Mouse (Mus musculus) embryonic facial prominence, embryonic 10.5 days (tissue): ENCODE measurements at regions not wholly inside any gene's neighbourhood (a gene's known extent, or its start where the extent isn't known, plus 50 kb on each side); places are given as distances from the start of the nearest gene placed in this dataset.

Experiments used
- DNase-seq: peaks from one replicate; pipeline ENCODE4 v3.0.0-alpha.2; 2017; ENCODE audit warnings: low spot score
- H3K27ac ChIP-seq: fragments of 300-500 bp; sonication (generic); replicated peaks from 2 replicates; pipeline ENCODE4 v1.5.1; 2016; ENCODE audit warnings: mild to moderate bottlenecking
- H3K27me3 ChIP-seq: fragments of 300-500 bp; sonication (generic); replicated peaks from 2 replicates; pipeline ENCODE4 v1.6.1; 2016; ENCODE audit warnings: low read depth, mild to moderate bottlenecking; ENCODE audit not compliant: poor library complexity, severe bottlenecking
- H3K36me3 ChIP-seq: fragments of 300-500 bp; sonication (generic); replicated peaks from 2 replicates; pipeline ENCODE4 v1.6.1; 2016; ENCODE audit warnings: mild to moderate bottlenecking, moderate library complexity
- H3K4me1 ChIP-seq: fragments of 300-500 bp; sonication (generic); 2 replicates; pipeline ENCODE4 v1.6.1; 2016
- H3K4me3 ChIP-seq: fragments of 300-500 bp; sonication (generic); 2 replicates; pipeline ENCODE4 v1.5.1; 2016; ENCODE audit warnings: mild to moderate bottlenecking, moderate library complexity
- H3K9me3 ChIP-seq: fragments of 300-500 bp; sonication (generic); 2 replicates; pipeline ENCODE4 v1.6.1; 2016; ENCODE audit warnings: mild to moderate bottlenecking
- WGBS: fragments of 180-500 bp; shearing (Covaris S2); methylation state at CpG from one replicate; pipeline ENCODE4 v1.1.7; 2016; 5-methylcytosine and 5-hydroxymethylcytosine counted together

- Histone ChIP-seq H3K9me3 (no peaks in the 10 kb centered on the region), H3K4me1 (peaks cover 4% of the 10 kb centered on the region), H3K27me3 (no peaks in the 10 kb centered on the region), H3K4me3 (no peak overlapping the region), H3K36me3 (no peaks in the 10 kb centered on the region), H3K27ac (no peak overlapping the region)
- 89% methylated on average over 4 of the region's 4 CpGs for WGBS
- DNase-seq: no peak
These were observed 51.2 kb upstream of the Fbxo11 start for GRCm38 (mm10) chr17:88116321-88116720.

DNA sequence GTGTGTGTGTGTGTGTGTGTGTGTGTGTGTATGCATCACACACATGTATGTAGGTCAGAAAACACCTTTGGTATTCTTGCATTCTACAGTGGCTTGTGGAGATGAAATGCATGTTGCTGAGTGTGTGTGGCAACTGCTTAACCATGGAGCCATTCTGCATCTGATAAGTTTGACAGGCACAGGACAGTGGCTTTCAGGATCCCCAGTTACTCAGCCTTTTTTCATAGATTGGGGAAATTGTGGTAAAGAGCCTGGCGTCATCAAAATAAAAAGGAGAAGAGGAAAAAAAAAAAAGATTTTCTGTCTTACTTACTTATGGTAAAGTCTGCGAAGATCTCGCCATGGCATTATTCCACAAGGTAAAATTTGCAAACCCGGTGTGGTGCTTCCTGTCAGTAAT, 53.6 kb upstream of the Fbxo11 start:
- Histone ChIP-seq H3K36me3 (no peaks in the 10 kb centered on the region), H3K27me3 (no peaks in the 10 kb centered on the region), H3K4me1 (no peaks in the 10 kb centered on the region), H3K4me3 (no peak overlapping the region), H3K27ac (no peak overlapping the region), H3K9me3 (no peaks in the 10 kb centered on the region)
- 89% methylated on average over 4 of the region's 4 CpGs for whole genome bisulfite sequencing
- DNase-seq: no peak

DNA sequence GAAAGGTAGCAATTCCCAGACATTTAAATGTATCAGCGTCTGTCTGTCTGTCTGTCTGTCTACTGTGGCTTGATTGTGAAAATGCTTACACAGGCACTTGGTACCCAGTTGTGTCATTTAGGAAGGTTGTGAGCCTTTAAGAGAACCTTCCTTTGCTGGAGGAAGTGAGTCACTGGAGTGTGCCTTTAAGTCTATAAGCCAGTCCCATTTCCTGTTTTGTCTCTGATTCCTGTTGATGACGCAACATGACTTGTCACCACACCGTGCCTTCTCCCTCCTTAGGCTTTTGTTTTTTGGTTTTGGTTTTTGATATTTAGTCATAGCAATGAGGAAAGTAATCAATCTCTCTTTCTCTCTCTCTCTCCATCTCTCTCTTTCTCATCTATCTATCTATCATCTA, 58.6 kb upstream of the Fbxo11 start:
- H3K27me3 ChIP-seq: no peaks in the 10 kb centered on the region
- DNase-seq: no peak
- 84% methylated on average over 3 of the region's 3 CpGs for WGBS

DNA sequence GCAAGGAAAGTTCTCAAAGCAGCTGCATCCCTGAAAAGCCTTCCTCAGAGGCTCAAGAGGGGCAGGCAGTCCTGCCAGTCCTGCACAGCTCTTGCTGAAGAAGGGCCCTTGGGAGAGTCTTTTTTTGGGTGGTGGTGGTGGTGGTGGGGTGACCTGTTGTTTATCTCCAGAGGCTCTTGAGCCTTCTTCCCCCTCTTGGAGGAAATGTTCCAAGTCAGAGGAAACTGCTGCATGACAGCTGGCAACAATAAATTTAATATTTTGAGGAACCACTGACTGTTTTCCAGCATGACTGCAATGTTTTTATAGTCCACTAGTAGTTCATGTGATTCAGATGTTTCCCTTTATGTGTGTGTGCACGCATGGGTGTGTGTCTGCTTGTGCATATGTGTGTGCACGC, 62.0 kb upstream of the Fbxo11 start:
- 85% methylated on average over 2 of the region's 2 CpGs for WGBS

More for the DNA sequence above, 58.6 kb upstream of the Fbxo11 start:
- Histone ChIP-seq H3K27ac (no peak overlapping the region), H3K36me3 (no peaks in the 10 kb centered on the region), H3K4me3 (no peak overlapping the region), H3K9me3 (no peaks in the 10 kb centered on the region), H3K4me1 (no peaks in the 10 kb centered on the region)

GRCm38 (mm10) chr17:88131297-88131696, 66.2 kb upstream of the Fbxo11 start:
- H3K27me3 ChIP-seq: no peaks in the 10 kb centered on the region
- H3K36me3 ChIP-seq: no peaks in the 10 kb centered on the region
- H3K27ac ChIP-seq: no peak overlapping the region
- 79% methylated on average over 4 of the region's 4 CpGs for WGBS
- no peak overlapping the region for H3K4me3 ChIP-seq
- no peaks in the 10 kb centered on the region for H3K9me3 ChIP-seq
- DNase-seq: no peak
- no peaks in the 10 kb centered on the region for H3K4me1 ChIP-seq

More for the DNA sequence above, 62.0 kb upstream of the Fbxo11 start:
- no peak overlapping the region for H3K4me3 ChIP-seq
- H3K27me3 ChIP-seq: no peaks in the 10 kb centered on the region
- no peaks in the 10 kb centered on the region for H3K36me3 ChIP-seq
- DNase-seq: no peak
- no peaks in the 10 kb centered on the region for H3K9me3 ChIP-seq
- H3K27ac ChIP-seq: no peak overlapping the region
- no peaks in the 10 kb centered on the region for H3K4me1 ChIP-seq

DNA sequence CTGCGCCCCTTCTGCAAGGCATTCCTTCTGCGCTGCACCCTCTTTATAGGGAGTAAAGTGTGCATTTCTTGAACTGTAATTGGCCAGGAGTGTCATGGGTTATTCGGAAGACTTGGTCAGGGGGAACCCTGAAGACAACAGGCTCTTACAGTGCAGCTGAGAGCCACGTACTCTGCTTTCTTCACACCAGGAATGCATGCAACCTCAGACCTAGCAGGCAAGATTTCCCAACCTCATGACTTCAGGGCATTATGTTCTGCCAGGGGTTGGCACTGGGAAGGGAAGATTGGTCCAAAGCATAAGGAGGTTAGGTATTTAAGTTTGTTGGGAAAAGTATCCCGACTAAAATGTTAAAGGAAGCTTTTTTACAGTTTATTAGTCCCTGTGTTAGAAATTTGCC, 66.9 kb upstream of the Fbxo11 start:
- Histone ChIP-seq H3K27ac (no peak overlapping the region), H3K4me1 (no peaks in the 10 kb centered on the region), H3K27me3 (no peaks in the 10 kb centered on the region), H3K9me3 (no peaks in the 10 kb centered on the region), H3K36me3 (no peaks in the 10 kb centered on the region), H3K4me3 (no peak overlapping the region)
- 92% methylated on average over 5 of the region's 5 CpGs for WGBS
- DNase-seq: no peak

DNA sequence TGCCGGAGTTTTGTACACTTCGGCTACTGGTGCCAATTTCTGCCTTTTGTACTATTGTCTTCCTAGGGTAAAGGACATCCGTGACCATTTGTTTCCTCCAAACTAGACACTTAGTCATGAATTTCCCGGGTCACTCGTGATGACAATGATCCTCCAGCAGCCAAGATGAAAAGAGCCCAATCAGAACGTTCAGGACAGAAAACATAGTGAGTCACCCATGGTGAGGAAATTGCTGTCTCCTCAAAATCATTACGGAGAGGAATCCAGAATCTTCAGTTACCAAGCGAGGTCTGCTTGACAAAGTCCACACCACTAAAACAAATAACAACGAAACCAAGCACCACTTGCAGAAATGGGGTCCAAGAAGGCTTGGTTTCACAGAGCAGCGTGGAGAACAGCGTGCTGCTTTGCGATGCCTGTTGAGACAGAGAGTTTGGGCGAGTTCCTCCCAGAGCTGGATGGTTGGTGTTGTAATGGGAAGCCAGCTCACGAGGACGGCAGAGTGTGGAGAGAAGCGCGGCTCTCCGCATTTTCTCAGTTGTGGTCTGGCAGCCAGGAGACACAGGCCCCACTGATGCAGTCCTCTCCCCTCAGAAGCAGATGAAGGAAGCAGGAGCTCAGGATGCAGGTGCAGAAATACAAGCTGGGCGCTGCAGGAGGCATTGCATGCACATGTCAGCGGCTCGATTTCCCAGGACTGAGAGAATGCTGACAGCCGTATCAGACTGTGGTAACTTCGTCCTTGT, 67.7 kb upstream of the Fbxo11 start:
- Histone ChIP-seq H3K36me3 (no peaks in the 10 kb centered on the region), H3K27me3 (no peaks in the 10 kb centered on the region), H3K9me3 (no peaks in the 10 kb centered on the region), H3K4me3 (no peak overlapping the region), H3K27ac (no peak overlapping the region), H3K4me1 (no peaks in the 10 kb centered on the region)
- 81% methylated on average over 23 of the region's 23 CpGs for WGBS
- DNase-seq: no peak

DNA sequence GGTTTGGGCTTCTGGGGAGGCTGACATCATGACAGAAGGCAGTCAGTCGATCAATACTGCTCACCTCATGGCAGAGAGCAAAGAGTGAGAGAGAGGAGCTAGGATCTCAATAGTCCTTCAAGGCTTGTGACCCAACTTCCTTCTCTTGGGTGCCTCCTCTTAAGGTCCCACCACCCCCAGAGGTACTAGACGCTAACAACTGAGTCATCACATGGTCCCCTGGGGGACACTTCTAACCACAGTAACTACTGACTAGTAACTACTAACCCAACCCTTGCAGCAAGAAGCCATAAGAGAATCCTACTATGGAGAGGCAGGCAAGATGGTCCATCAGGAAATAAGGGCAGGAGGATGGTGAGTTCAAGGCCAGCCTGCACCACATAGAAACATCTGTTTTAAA, 69.5 kb upstream of the Fbxo11 start:
- no peak overlapping the region for H3K4me3 ChIP-seq
- H3K36me3 ChIP-seq: no peaks in the 10 kb centered on the region
- no peaks in the 10 kb centered on the region for H3K4me1 ChIP-seq
- DNase-seq: no peak
- no peaks in the 10 kb centered on the region for H3K9me3 ChIP-seq
- WGBS: 96% methylated on average over 2 of the region's 2 CpGs
- no peak overlapping the region for H3K27ac ChIP-seq
- H3K27me3 ChIP-seq: no peaks in the 10 kb centered on the region

GRCm38 (mm10) chr17:88141538-88141937, 76.4 kb upstream of the Fbxo11 start:
- no peaks in the 10 kb centered on the region for H3K36me3 ChIP-seq
- peaks cover 5% of the 10 kb centered on the region for H3K4me1 ChIP-seq
- H3K27me3 ChIP-seq: no peaks in the 10 kb centered on the region
- H3K27ac ChIP-seq: no peak overlapping the region
- no peaks in the 10 kb centered on the region for H3K9me3 ChIP-seq
- 34% methylated on average over 12 of the region's 12 CpGs for WGBS
- H3K4me3 ChIP-seq: peak overlapping the region; percentile 31; the same call in 1 of the 2 replicates
- no peak for DNase-seq

DNA sequence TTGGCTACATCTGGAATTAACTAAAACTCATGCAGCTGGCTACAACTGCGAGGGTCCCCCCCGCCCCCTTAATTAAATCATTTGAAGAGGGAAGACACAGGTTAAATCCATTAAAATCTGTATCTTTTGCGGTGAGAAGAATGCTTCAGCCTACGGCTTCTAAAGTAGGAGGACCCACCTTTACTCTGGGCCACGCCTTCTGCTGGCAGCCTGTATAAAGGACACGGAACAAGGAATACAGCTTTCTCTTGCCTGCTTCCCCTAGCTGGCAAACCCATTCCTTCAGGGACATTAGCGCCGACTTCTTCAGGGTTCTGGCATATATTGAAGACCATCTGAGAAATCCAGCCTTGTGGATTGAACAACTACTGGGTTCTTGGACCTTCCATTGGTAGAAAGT, 76.9 kb upstream of the Fbxo11 start:
- peaks cover 5% of the 10 kb centered on the region for H3K4me1 ChIP-seq
- H3K4me3 ChIP-seq: peak overlapping the region; percentile 31; the same call in 1 of the 2 replicates
- no peaks in the 10 kb centered on the region for H3K9me3 ChIP-seq
- H3K27me3 ChIP-seq: no peaks in the 10 kb centered on the region
- H3K27ac ChIP-seq: no peak overlapping the region
- no peaks in the 10 kb centered on the region for H3K36me3 ChIP-seq
- 37% methylated on average over 8 of the region's 8 CpGs for WGBS
- no peak for DNase-seq

DNA sequence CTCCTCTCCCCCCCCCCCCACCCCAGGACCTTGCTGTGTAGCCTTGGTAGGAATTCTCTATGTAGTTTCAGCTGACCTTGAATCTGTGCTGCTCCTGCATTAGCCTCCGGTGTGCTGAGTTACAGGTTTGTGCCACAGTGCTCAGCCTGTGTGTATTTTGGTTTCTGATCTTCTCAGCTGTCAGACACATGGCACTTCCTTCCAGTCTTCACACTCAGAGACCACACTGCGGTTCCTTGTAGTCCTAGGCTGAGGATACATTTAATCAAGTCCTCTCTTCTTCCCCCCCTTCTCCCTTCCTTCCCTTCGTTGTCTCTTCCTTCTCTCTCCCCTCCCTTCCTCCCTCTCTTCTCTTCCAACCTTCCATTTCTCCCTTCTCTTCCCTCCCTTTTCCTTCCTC, 77.7 kb upstream of the Fbxo11 start:
- Histone ChIP-seq H3K4me3 (no peak overlapping the region), H3K27ac (no peak overlapping the region), H3K9me3 (no peaks in the 10 kb centered on the region), H3K36me3 (no peaks in the 10 kb centered on the region), H3K27me3 (no peaks in the 10 kb centered on the region), H3K4me1 (peaks cover 5% of the 10 kb centered on the region)
- WGBS: 77% methylated on average over 3 of the region's 3 CpGs
- no peak for DNase-seq

DNA sequence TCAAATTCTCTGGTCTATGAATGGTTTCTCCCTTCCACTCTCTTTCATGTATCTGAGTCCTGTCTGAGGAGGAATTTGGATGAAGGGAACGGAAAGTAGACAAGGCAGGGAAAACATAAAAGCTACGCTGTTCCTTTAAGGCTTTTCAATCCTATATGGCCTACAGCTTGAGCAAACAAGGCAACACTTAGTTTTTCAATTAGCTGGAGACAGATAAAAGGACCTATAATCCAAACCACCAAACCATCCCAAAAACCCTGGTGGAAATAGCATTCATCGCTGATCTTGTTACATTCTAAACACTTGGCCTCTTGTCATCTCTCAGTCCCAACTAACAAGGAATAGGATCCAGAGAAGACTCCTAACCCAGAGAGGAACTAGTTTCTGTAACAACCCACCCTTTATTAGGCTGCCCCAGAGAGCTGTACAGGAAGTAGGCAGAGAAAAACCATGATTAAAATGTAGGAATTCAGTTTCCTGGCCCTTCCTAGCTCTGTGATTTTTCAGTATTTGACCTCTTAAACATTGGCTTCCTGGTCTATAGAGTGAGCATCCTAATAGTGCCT, 78.4 kb upstream of the Fbxo11 start:
- Histone ChIP-seq H3K27ac (no peak overlapping the region), H3K36me3 (no peaks in the 10 kb centered on the region), H3K27me3 (no peaks in the 10 kb centered on the region), H3K9me3 (no peaks in the 10 kb centered on the region), H3K4me1 (peaks cover 5% of the 10 kb centered on the region), H3K4me3 (no peak overlapping the region)
- 78% methylated on average over 3 of the region's 3 CpGs for WGBS
- no peak for DNase-seq

- Histone ChIP-seq H3K36me3 (no peaks in the 10 kb centered on the region), H3K27ac (no peak overlapping the region), H3K27me3 (peaks cover 20% of the 10 kb centered on the region), H3K9me3 (no peaks in the 10 kb centered on the region), H3K4me1 (peaks cover 13% of the 10 kb centered on the region), H3K4me3 (no peak overlapping the region)
- 14% methylated on average over 6 of the region's 6 CpGs for WGBS
- DNase-seq: no peak
These were observed 93.5 kb upstream of the Fbxo11 start for GRCm38 (mm10) chr17:88158550-88158949.
